Mouse (Mus musculus): ENCODE results near the gene Fam205c. TPM values are rescaled to one million over a fixed set of nuclear protein-coding genes. Genes with fewer than 3 reads are reported as not detected.

The Fam205c gene
- 544 TPM for polyA plus RNA-seq (2014; fragmentation: Illumina TruSeq; extraction: RNeasy Lipid Tissue Mini Kit (QIAGEN cat#74804); ENCODE audit: low read depth, low replicate concordance)

DNA sequence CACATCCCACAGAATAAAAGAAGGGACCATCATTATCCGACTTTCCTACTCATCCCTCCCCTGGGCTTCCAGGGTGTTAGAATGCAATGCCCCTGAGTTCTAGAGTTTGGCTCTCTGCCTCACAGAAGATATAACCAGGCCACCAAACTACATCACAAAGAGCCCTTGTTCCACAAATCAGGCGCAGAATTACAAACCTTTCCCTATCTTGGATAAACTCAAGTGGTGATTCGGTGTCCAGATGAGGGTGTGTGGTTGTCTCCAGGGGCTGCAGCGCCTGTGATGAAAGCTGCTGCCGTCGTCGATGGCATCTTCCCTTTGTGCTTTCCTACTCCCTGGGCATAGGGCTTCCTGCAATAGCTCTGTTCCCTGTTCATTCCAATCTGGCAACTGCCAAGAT lies at the start of gene Fam205c:
TSS of gene Fam205c (minus strand) at position 101 of the 400 bp plus-strand sequence.

GRCm38 (mm10) chr4:42916617-42917401 lies 42.8 kb upstream of the Fam205c start, which contains the start of gene Phf24:
Gene Phf24, plus strand, starts transcription at chr4:42916660.

GRCm38 (mm10) chr4:42856671-42857070 lies 17.4 kb downstream of the Fam205c start, which contains the start of gene Gm12394:
Gene Gm12394, minus strand, starts transcription at chr4:42856771.

GRCm38 (mm10) chr4:42853788-42854187 lies 20.2 kb downstream of the Fam205c start, which contains the start of gene Fam205a1:
Gene Fam205a1, minus strand, starts transcription at chr4:42853888.

Other genes with a start within 250 kb of the Fam205c start
- not detected for gene Gm2564, start 244.5 kb downstream of the Fam205c start, polyA plus RNA-seq (2014; fragmentation: Illumina TruSeq; extraction: RNeasy Lipid Tissue Mini Kit (QIAGEN cat#74804); ENCODE audit: low read depth, low replicate concordance)
- gene Ccl27b, start 219.0 kb downstream of the Fam205c start, polyA plus RNA-seq (2014; fragmentation: Illumina TruSeq; extraction: RNeasy Lipid Tissue Mini Kit (QIAGEN cat#74804); ENCODE audit: low read depth, low replicate concordance) = 12.2 TPM
- gene Il11ra2, start 212.3 kb downstream of the Fam205c start, polyA plus RNA-seq (2014; fragmentation: Illumina TruSeq; extraction: RNeasy Lipid Tissue Mini Kit (QIAGEN cat#74804); ENCODE audit: low read depth, low replicate concordance) = not detected
- gene 4930578G10Rik, start 138.7 kb downstream of the Fam205c start, polyA plus RNA-seq (2014; fragmentation: Illumina TruSeq; extraction: RNeasy Lipid Tissue Mini Kit (QIAGEN cat#74804); ENCODE audit: low read depth, low replicate concordance) = 35.6 TPM
- gene Ccl19, start 117.7 kb downstream of the Fam205c start, polyA plus RNA-seq (2014; fragmentation: Illumina TruSeq; extraction: RNeasy Lipid Tissue Mini Kit (QIAGEN cat#74804); ENCODE audit: low read depth, low replicate concordance) = not detected
- gene Ccl21a, start 100.2 kb downstream of the Fam205c start, polyA plus RNA-seq (2014; fragmentation: Illumina TruSeq; extraction: RNeasy Lipid Tissue Mini Kit (QIAGEN cat#74804); ENCODE audit: low read depth, low replicate concordance) = not detected
- 17.8 TPM for gene Fam205a1, start 20.3 kb downstream of the Fam205c start, polyA plus RNA-seq (2014; fragmentation: Illumina TruSeq; extraction: RNeasy Lipid Tissue Mini Kit (QIAGEN cat#74804); ENCODE audit: low read depth, low replicate concordance)
- not detected for gene Gm12394, start 17.5 kb downstream of the Fam205c start, polyA plus RNA-seq (2014; fragmentation: Illumina TruSeq; extraction: RNeasy Lipid Tissue Mini Kit (QIAGEN cat#74804); ENCODE audit: low read depth, low replicate concordance)
- gene Phf24, start 42.4 kb upstream of the Fam205c start, polyA plus RNA-seq (2014; fragmentation: Illumina TruSeq; extraction: RNeasy Lipid Tissue Mini Kit (QIAGEN cat#74804); ENCODE audit: low read depth, low replicate concordance) = 0.36 TPM
- 1.1 TPM for gene Dnajb5, start 75.6 kb upstream of the Fam205c start, polyA plus RNA-seq (2014; fragmentation: Illumina TruSeq; extraction: RNeasy Lipid Tissue Mini Kit (QIAGEN cat#74804); ENCODE audit: low read depth, low replicate concordance)
- gene 1700022I11Rik, start 95.4 kb upstream of the Fam205c start, polyA plus RNA-seq (2014; fragmentation: Illumina TruSeq; extraction: RNeasy Lipid Tissue Mini Kit (QIAGEN cat#74804); ENCODE audit: low read depth, low replicate concordance) = 48.9 TPM
- 138 TPM for gene Vcp, start 126.3 kb upstream of the Fam205c start, polyA plus RNA-seq (2014; fragmentation: Illumina TruSeq; extraction: RNeasy Lipid Tissue Mini Kit (QIAGEN cat#74804); ENCODE audit: low read depth, low replicate concordance)
- gene Fancg, start 136.3 kb upstream of the Fam205c start, polyA plus RNA-seq (2014; fragmentation: Illumina TruSeq; extraction: RNeasy Lipid Tissue Mini Kit (QIAGEN cat#74804); ENCODE audit: low read depth, low replicate concordance) = 20.7 TPM
- gene Pigo, start 151.6 kb upstream of the Fam205c start, polyA plus RNA-seq (2014; fragmentation: Illumina TruSeq; extraction: RNeasy Lipid Tissue Mini Kit (QIAGEN cat#74804); ENCODE audit: low read depth, low replicate concordance) = 5.8 TPM
- 6.3 TPM for gene Stoml2, start 157.5 kb upstream of the Fam205c start, polyA plus RNA-seq (2014; fragmentation: Illumina TruSeq; extraction: RNeasy Lipid Tissue Mini Kit (QIAGEN cat#74804); ENCODE audit: low read depth, low replicate concordance)
- gene Fam214b, start 172.0 kb upstream of the Fam205c start, polyA plus RNA-seq (2014; fragmentation: Illumina TruSeq; extraction: RNeasy Lipid Tissue Mini Kit (QIAGEN cat#74804); ENCODE audit: low read depth, low replicate concordance) = 1.3 TPM
- gene Unc13b, start 184.7 kb upstream of the Fam205c start, polyA plus RNA-seq (2014; fragmentation: Illumina TruSeq; extraction: RNeasy Lipid Tissue Mini Kit (QIAGEN cat#74804); ENCODE audit: low read depth, low replicate concordance) = 21.3 TPM